Mouse (Mus musculus): ENCODE measurements around the gene Tmem185b. TPM values are rescaled to one million over a fixed set of nuclear protein-coding genes. Genes with fewer than 3 reads are reported as not detected.
A peak's percentile ranks its signal among the peaks of the same experiment; 100 is the strongest.

Tmem185b gene
- polyA plus RNA-seq, 1 experiment from 2014 or later = 28.9 TPM

- H3K27me3 ChIP-seq = no peaks in the 10 kb centered on the region
- ChIA-PET POLR2A (no interaction called here), CTCF (no interaction called here)
- in situ Hi-C loops (cut with MboI; ENCODE audit: low pct_unique_long_range_greater_than_20kb) = no loop called here
- no peak for DNase-seq (ENCODE audit: low read depth, low spot score)
- TF ChIP-seq CTCF (IDR thresholded peaks at IDR 0.05) = no peak
- no peak for ATAC-seq
Observed at GRCm38 (mm10) chr1:119519286-119519685, 6.7 kb upstream of the Tmem185b start.

- DNase-seq (ENCODE audit: low read depth, low spot score) (no peak), ATAC-seq (peak; percentile 51)
- H3K27me3 ChIP-seq = no peaks in the 10 kb centered on the region
- POLR2A ChIA-PET = interaction anchor here (1.5 kb wide), 1 partner anchor 18 kb away, joined by 3 read pairs; no protein-coding TSS in a partner anchor
- CTCF ChIA-PET = interaction anchor here (0.8 to 1.4 kb wide), 3 partner anchors 16 to 23 kb away, joined by 3 to 5 read pairs (median 4); partner anchors contain the start of gene Ralb
- in situ Hi-C loops (cut with MboI; ENCODE audit: low pct_unique_long_range_greater_than_20kb) = no loop called here
- no peak for TF ChIP-seq CTCF (IDR thresholded peaks at IDR 0.05)
Observed at GRCm38 (mm10) chr1:119521029-119521428, 4.9 kb upstream of the Tmem185b start.

GRCm38 (mm10) chr1:119521681-119522080 lies 4.3 kb upstream of the Tmem185b start:
- CTCF ChIA-PET = interaction anchor here (0.8 kb wide), 1 partner anchor 24 kb away, joined by 5 read pairs; no protein-coding TSS in a partner anchor
- no peak for DNase-seq (ENCODE audit: low read depth, low spot score)
- POLR2A ChIA-PET = interaction anchor here (0.6 to 1.5 kb wide), 2 partner anchors 18 to 430 kb away, joined by 3 read pairs; no protein-coding TSS in a partner anchor
- in situ Hi-C loops (cut with MboI; ENCODE audit: low pct_unique_long_range_greater_than_20kb) = no loop called here
- TF ChIP-seq CTCF (IDR thresholded peaks at IDR 0.05) = no peak
- no peaks in the 10 kb centered on the region for H3K27me3 ChIP-seq
- ATAC-seq = no peak

GRCm38 (mm10) chr1:119522726-119523125 lies 3.2 kb upstream of the Tmem185b start:
- H3K27me3 ChIP-seq = no peaks in the 10 kb centered on the region
- in situ Hi-C loops (cut with MboI; ENCODE audit: low pct_unique_long_range_greater_than_20kb) = no loop called here
- ATAC-seq (no peak), DNase-seq (ENCODE audit: low read depth, low spot score) (no peak)
- POLR2A ChIA-PET = no interaction called here
- CTCF ChIA-PET = interaction anchor here (1.2 to 1.4 kb wide), 2 partner anchors 26 to 28 kb away, joined by 3 to 4 read pairs; no protein-coding TSS in a partner anchor
- TF ChIP-seq CTCF (IDR thresholded peaks at IDR 0.05) = no peak

GRCm38 (mm10) chr1:119523369-119523768 lies 2.6 kb upstream of the Tmem185b start:
- no peak for TF ChIP-seq CTCF (IDR thresholded peaks at IDR 0.05)
- in situ Hi-C loops (cut with MboI; ENCODE audit: low pct_unique_long_range_greater_than_20kb) = no loop called here
- CTCF ChIA-PET = interaction anchor here (1.2 to 1.4 kb wide), 3 partner anchors 25 to 29 kb away, joined by 3 to 4 read pairs (median 3); no protein-coding TSS in a partner anchor
- ATAC-seq = no peak
- POLR2A ChIA-PET = no interaction called here
- no peak for DNase-seq (ENCODE audit: low read depth, low spot score)
- no peaks in the 10 kb centered on the region for H3K27me3 ChIP-seq

- ChIA-PET POLR2A (no interaction called here), CTCF (interaction anchor here (1.2 to 1.4 kb wide), 2 partner anchors 25 to 26 kb away, joined by 3 to 4 read pairs; no protein-coding TSS in a partner anchor)
- no peak for TF ChIP-seq CTCF (IDR thresholded peaks at IDR 0.05)
- in situ Hi-C loops (cut with MboI; ENCODE audit: low pct_unique_long_range_greater_than_20kb) = no loop called here
- H3K27me3 ChIP-seq = no peaks in the 10 kb centered on the region
- no peak for ATAC-seq
- no peak for DNase-seq (ENCODE audit: low read depth, low spot score)
Observed at GRCm38 (mm10) chr1:119523826-119524225, 2.1 kb upstream of the Tmem185b start.

GRCm38 (mm10) chr1:119525004-119525444 lies 936 bp upstream of the Tmem185b start:
- POLR2A ChIA-PET = interaction anchor here (0.6 kb wide), 1 partner anchor 33 kb away, joined by 4 read pairs; no protein-coding TSS in a partner anchor
- no peak for DNase-seq (ENCODE audit: low read depth, low spot score)
- in situ Hi-C loops (cut with MboI; ENCODE audit: low pct_unique_long_range_greater_than_20kb) = no loop called here
- CTCF ChIA-PET = interaction anchor here (1.4 kb wide), 1 partner anchor 44 kb away, joined by 3 read pairs; no protein-coding TSS in a partner anchor
- no peaks in the 10 kb centered on the region for H3K27me3 ChIP-seq
- no peak for ATAC-seq
- no peak for TF ChIP-seq CTCF (IDR thresholded peaks at IDR 0.05)

GRCm38 (mm10) chr1:119530941-119531340 lies 5.0 kb downstream of the Tmem185b start:
- ATAC-seq = no peak
- CTCF ChIA-PET = interaction anchor here (1.0 to 1.2 kb wide), 2 partner anchors 17 to 34 kb away, joined by 3 to 4 read pairs; no protein-coding TSS in a partner anchor
- POLR2A ChIA-PET = no interaction called here
- in situ Hi-C loops (cut with MboI; ENCODE audit: low pct_unique_long_range_greater_than_20kb) = no loop called here
- no peaks in the 10 kb centered on the region for H3K27me3 ChIP-seq
- DNase-seq (ENCODE audit: low read depth, low spot score) = no peak
- TF ChIP-seq CTCF (IDR thresholded peaks at IDR 0.05) = no peak

GRCm38 (mm10) chr1:119532165-119532564 lies 6.2 kb downstream of the Tmem185b start:
- CTCF ChIA-PET = no interaction called here
- no peaks in the 10 kb centered on the region for H3K27me3 ChIP-seq
- no peak for ATAC-seq
- in situ Hi-C loops (cut with MboI; ENCODE audit: low pct_unique_long_range_greater_than_20kb) = no loop called here
- no peak for TF ChIP-seq CTCF (IDR thresholded peaks at IDR 0.05)
- POLR2A ChIA-PET = no interaction called here
- no peak for DNase-seq (ENCODE audit: low read depth, low spot score)

GRCm38 (mm10) chr1:119533093-119533805 lies 7.3 kb downstream of the Tmem185b start:
- TF ChIP-seq CTCF (IDR thresholded peaks at IDR 0.05) = no peak

GRCm38 (mm10) chr1:119534341-119534740 lies 8.4 kb downstream of the Tmem185b start:
- CTCF ChIA-PET = interaction anchor here (0.9 kb wide), 1 partner anchor 14 kb away, joined by 3 read pairs; no protein-coding TSS in a partner anchor
- in situ Hi-C loops (cut with MboI; ENCODE audit: low pct_unique_long_range_greater_than_20kb) = no loop called here

More at GRCm38 (mm10) chr1:119533093-119533805, 7.3 kb downstream of the Tmem185b start:
- ATAC-seq (no peak), DNase-seq (ENCODE audit: low read depth, low spot score) (no peak)
- ChIA-PET POLR2A (no interaction called here), CTCF (interaction anchor here (0.9 kb wide), 1 partner anchor 15 kb away, joined by 3 read pairs; no protein-coding TSS in a partner anchor)
- H3K27me3 ChIP-seq = no peaks in the 10 kb centered on the region
- in situ Hi-C loops (cut with MboI; ENCODE audit: low pct_unique_long_range_greater_than_20kb) = no loop called here

More at GRCm38 (mm10) chr1:119534341-119534740, 8.4 kb downstream of the Tmem185b start:
- POLR2A ChIA-PET = no interaction called here
- DNase-seq (ENCODE audit: low read depth, low spot score) (no peak), ATAC-seq (no peak)
- H3K27me3 ChIP-seq = no peaks in the 10 kb centered on the region
- TF ChIP-seq CTCF (IDR thresholded peaks at IDR 0.05) = no peak
